Mouse (Mus musculus) lung, embryonic 14.5 days (tissue): ENCODE results near the gene Ern2. TPM values are rescaled to one million over a fixed set of nuclear protein-coding genes. Genes with fewer than 3 reads are reported as not detected.

Experiments
- ATAC-seq: fragments of 200-750 bp; cut with Nextera tagmentation; 2 replicates; pipeline ENCODE4 v1.8.0; 2017; ENCODE audit warnings: mild to moderate bottlenecking, moderate TSS enrichment, moderate library complexity; ENCODE audit not compliant: insufficient read depth
- DNase-seq: peaks from one replicate; pipeline ENCODE4 v3.0.0-alpha.2; 2015
- H3K27ac ChIP-seq: fragments of 300-500 bp; sonication (generic); 2 replicates; pipeline ENCODE4 v1.5.1; 2014; ENCODE audit warnings: low read depth, mild to moderate bottlenecking, moderate library complexity
- H3K27me3 ChIP-seq: fragments of 300-500 bp; sonication (generic); 2 replicates; pipeline ENCODE4 v1.6.1; 2014; ENCODE audit warnings: low read length, control low read depth; ENCODE audit not compliant: insufficient read depth
- H3K36me3 ChIP-seq: fragments of 300-500 bp; sonication (generic); 2 replicates; pipeline ENCODE4 v1.6.1; 2014; ENCODE audit warnings: control low read depth; ENCODE audit not compliant: insufficient read depth
- H3K4me1 ChIP-seq: fragments of 300-500 bp; sonication (generic); 2 replicates; pipeline ENCODE4 v1.6.1; 2014; ENCODE audit warnings: antibody characterized with exemption, control low read depth; ENCODE audit not compliant: insufficient read depth
- H3K4me2 ChIP-seq: fragments of 300-500 bp; sonication (generic); 2 replicates; pipeline ENCODE4 v1.6.1; 2014; ENCODE audit warnings: mild to moderate bottlenecking
- H3K4me3 ChIP-seq: fragments of 300-500 bp; sonication (generic); 2 replicates; pipeline ENCODE4 v1.5.1; 2014; ENCODE audit warnings: low read depth, low read length
- H3K9ac ChIP-seq: fragments of 300-500 bp; sonication (generic); 2 replicates; pipeline ENCODE4 v1.6.1; 2014
- H3K9me3 ChIP-seq: fragments of 300-500 bp; sonication (generic); 2 replicates; pipeline ENCODE4 v1.6.1; 2016; ENCODE audit warnings: low read depth, low read length, control low read depth
- CTCF ChIP-seq: IDR thresholded peaks from 2 replicates; pipeline ENCODE4 v1.5.1; 2016; ENCODE audit warnings: antibody characterized with exemption, low read depth
- WGBS: fragments of 180-500 bp; shearing (Covaris S2); extraction: QIAGEN DNeasy Blood & Tissue Kit; methylation state at CpG from one replicate; pipeline ENCODE4 v1.1.7; 2014; 5-methylcytosine and 5-hydroxymethylcytosine counted together
- polyA plus RNA-seq: library from polyadenylated mRNA; unstranded; fragments of >200 nt; fragmentation: Nextera tagmentation; extraction: Ambion mirVana; gene quantifications from 2 replicates; pipeline ENCODE4 v1.2.1, GENCODE M21; 2014

Ern2 gene
- polyA plus RNA-seq = 0.16 TPM in 1 of 2 replicates, not detected in the other

- H3K4me1 ChIP-seq = no peaks in the 10 kb centered on the region
- no peak within 1 kb of the TSS for H3K27ac ChIP-seq
- TF ChIP-seq CTCF = no peak
- DNase-seq (no peak), ATAC-seq (no peak)
- no peak within 1 kb of the TSS for H3K9ac ChIP-seq
- WGBS = 15% methylated on average over 12 of the region's 17 CpGs
- no peak within 1 kb of the TSS for H3K4me2 ChIP-seq
- H3K4me3 ChIP-seq = no peak within 1 kb of the TSS
- no peaks in the 10 kb centered on the region for H3K27me3 ChIP-seq
- no peaks in the 10 kb centered on the region for H3K36me3 ChIP-seq
- H3K9me3 ChIP-seq = no peaks in the 10 kb centered on the region
Measured at GRCm38 (mm10) chr7:122186043-122186442, at the start of gene Ern2. Gene Ern2 (minus strand): TSS chr7:122186207.

- ATAC-seq (no peak), DNase-seq (no peak)
- Histone ChIP-seq H3K27me3 (no peaks in the 10 kb centered on the region), H3K9me3 (no peaks in the 10 kb centered on the region), H3K4me3 (no peak overlapping the region), H3K4me1 (no peaks in the 10 kb centered on the region), H3K9ac (no peak overlapping the region), H3K4me2 (no peak overlapping the region), H3K36me3 (no peaks in the 10 kb centered on the region), H3K27ac (no peak overlapping the region)
- 74% methylated on average over 4 of the region's 4 CpGs for WGBS
- TF ChIP-seq CTCF = no peak
Measured at GRCm38 (mm10) chr7:122230866-122231265, 44.9 kb upstream of the Ern2 start.

- Histone ChIP-seq H3K9me3 (no peaks in the 10 kb centered on the region), H3K27ac (no peak overlapping the region), H3K27me3 (no peaks in the 10 kb centered on the region), H3K9ac (no peak overlapping the region), H3K36me3 (no peaks in the 10 kb centered on the region), H3K4me2 (no peak overlapping the region), H3K4me1 (no peaks in the 10 kb centered on the region), H3K4me3 (no peak overlapping the region)
- TF ChIP-seq CTCF = no peak
- DNase-seq (no peak), ATAC-seq (no peak)
- WGBS = 61% methylated on average over 4 of the region's 4 CpGs
Measured at GRCm38 (mm10) chr7:122229916-122230315, 43.9 kb upstream of the Ern2 start.

GRCm38 (mm10) chr7:122229306-122229705 is 43.3 kb upstream of the Ern2 start:
- DNase-seq = no peak
- Histone ChIP-seq H3K36me3 (no peaks in the 10 kb centered on the region), H3K27me3 (no peaks in the 10 kb centered on the region), H3K27ac (no peak overlapping the region), H3K9me3 (no peaks in the 10 kb centered on the region), H3K4me1 (no peaks in the 10 kb centered on the region), H3K4me2 (no peak overlapping the region), H3K9ac (no peak overlapping the region), H3K4me3 (no peak overlapping the region)
- no peak for TF ChIP-seq CTCF
- WGBS = 45% methylated on average over 3 of the region's 3 CpGs
- ATAC-seq = no peak

GRCm38 (mm10) chr7:122226744-122227143 is 40.7 kb upstream of the Ern2 start:
- Histone ChIP-seq H3K9me3 (no peaks in the 10 kb centered on the region), H3K27ac (no peak overlapping the region)
- no peak for ATAC-seq

GRCm38 (mm10) chr7:122226020-122226742 is 40.2 kb upstream of the Ern2 start:
- no peak overlapping the region for H3K4me2 ChIP-seq
- H3K4me3 ChIP-seq = no peak overlapping the region
- H3K27me3 ChIP-seq = no peaks in the 10 kb centered on the region
- no peaks in the 10 kb centered on the region for H3K36me3 ChIP-seq
- WGBS = 60% methylated on average over 7 of the region's 7 CpGs
- H3K9me3 ChIP-seq = no peaks in the 10 kb centered on the region
- H3K4me1 ChIP-seq = no peaks in the 10 kb centered on the region
- ATAC-seq = no peak
- no peak overlapping the region for H3K27ac ChIP-seq
- no peak overlapping the region for H3K9ac ChIP-seq
- no peak for DNase-seq
- no peak for TF ChIP-seq CTCF

More at GRCm38 (mm10) chr7:122226744-122227143, 40.7 kb upstream of the Ern2 start:
- Histone ChIP-seq H3K9ac (no peak overlapping the region), H3K4me3 (no peak overlapping the region), H3K27me3 (no peaks in the 10 kb centered on the region), H3K4me2 (no peak overlapping the region), H3K36me3 (no peaks in the 10 kb centered on the region), H3K4me1 (no peaks in the 10 kb centered on the region)
- no peak for DNase-seq
- 70% methylated on average over 4 of the region's 4 CpGs for WGBS
- no peak for TF ChIP-seq CTCF

- 15% methylated on average over 20 of the region's 20 CpGs for WGBS
- Histone ChIP-seq H3K9ac (peak within 1 kb of the TSS; percentile 29; the same call in 1 of the 2 replicates), H3K4me3 (peak within 1 kb of the TSS; percentile 20; the same call in 1 of the 2 replicates), H3K36me3 (no peaks in the 10 kb centered on the region), H3K27ac (no peak within 1 kb of the TSS), H3K27me3 (no peaks in the 10 kb centered on the region), H3K9me3 (no peaks in the 10 kb centered on the region), H3K4me1 (no peaks in the 10 kb centered on the region), H3K4me2 (peak within 1 kb of the TSS; percentile 51)
- TF ChIP-seq CTCF = no peak
- DNase-seq (peak; percentile 55), ATAC-seq (peak; percentile 66)
Measured at GRCm38 (mm10) chr7:122219315-122219801, 33.4 kb upstream of the Ern2 start, which contains the start of gene Chp2. Gene Chp2 (plus strand): TSS chr7:122219496.
